Mouse (Mus musculus) limb, embryonic 15.5 days (tissue): ENCODE measurements around the gene Paxx. TPM values are rescaled to one million over a fixed set of nuclear protein-coding genes. Genes with fewer than 3 reads are reported as not detected.

Source experiments
- ATAC-seq: fragments of 200-750 bp; cut with Nextera tagmentation; 2 replicates; pipeline ENCODE4 v1.8.0; 2017; ENCODE audit warnings: low read depth, moderate TSS enrichment; ENCODE audit not compliant: insufficient number of reproducible peaks, low FRiP score, low TSS enrichment
- H3K27ac ChIP-seq: fragments of 300-500 bp; sonication (generic); 2 replicates; pipeline ENCODE4 v1.5.1; 2015; ENCODE audit warnings: moderate library complexity, mild to moderate bottlenecking, inconsistent platforms
- H3K27me3 ChIP-seq: fragments of 300-500 bp; sonication (generic); 2 replicates; pipeline ENCODE4 v1.6.1; 2015; ENCODE audit warnings: inconsistent platforms
- H3K36me3 ChIP-seq: fragments of 300-500 bp; sonication (generic); 2 replicates; pipeline ENCODE4 v1.6.1; 2015; ENCODE audit warnings: inconsistent platforms
- H3K4me1 ChIP-seq: fragments of 300-500 bp; sonication (generic); 2 replicates; pipeline ENCODE4 v1.6.1; 2015; ENCODE audit warnings: inconsistent platforms
- H3K4me2 ChIP-seq: fragments of 300-500 bp; sonication (generic); 2 replicates; pipeline ENCODE4 v1.6.1; 2015; ENCODE audit warnings: mild to moderate bottlenecking, inconsistent platforms
- H3K4me3 ChIP-seq: fragments of 300-500 bp; sonication (generic); 2 replicates; pipeline ENCODE4 v1.5.1; 2015; ENCODE audit warnings: mild to moderate bottlenecking, inconsistent platforms
- H3K9ac ChIP-seq: fragments of 300-500 bp; sonication (generic); 2 replicates; pipeline ENCODE4 v1.6.1; 2015; ENCODE audit warnings: inconsistent platforms
- H3K9me3 ChIP-seq: fragments of 300-500 bp; sonication (generic); 2 replicates; pipeline ENCODE4 v1.6.1; 2016; ENCODE audit warnings: inconsistent platforms
- WGBS: fragments of 180-500 bp; shearing (Covaris S2); methylation state at CpG from one replicate; pipeline ENCODE4 v1.1.7; 2015; 5-methylcytosine and 5-hydroxymethylcytosine counted together
- polyA plus RNA-seq: library from polyadenylated mRNA; unstranded; fragments of >200 nt; fragmentation: Nextera tagmentation; extraction: Ambion mirVana; gene quantifications from 2 replicates; pipeline ENCODE4 v1.2.1, GENCODE M21; 2015

Gene Paxx
- polyA plus RNA-seq, 1 experiment from 2014 or later = 49.9 TPM

- peak overlapping the region; percentile 71 for H3K27ac ChIP-seq
- no peak overlapping the region for H3K4me3 ChIP-seq
- ATAC-seq = no peak
- no peaks in the 10 kb centered on the region for H3K36me3 ChIP-seq
- no peaks in the 10 kb centered on the region for H3K4me1 ChIP-seq
- no peak overlapping the region for H3K4me2 ChIP-seq
- no peaks in the 10 kb centered on the region for H3K27me3 ChIP-seq
- WGBS = 48% methylated on average over 10 of the region's 10 CpGs
- no peak overlapping the region for H3K9ac ChIP-seq
- no peaks in the 10 kb centered on the region for H3K9me3 ChIP-seq
These were observed 18.8 kb upstream of the Paxx start for GRCm38 (mm10) chr2:25479551-25480311.

- Histone ChIP-seq H3K36me3 (no peaks in the 10 kb centered on the region), H3K9ac (no peak overlapping the region), H3K4me2 (no peak overlapping the region), H3K27ac (no peak overlapping the region), H3K9me3 (no peaks in the 10 kb centered on the region), H3K4me3 (no peak overlapping the region), H3K4me1 (no peaks in the 10 kb centered on the region), H3K27me3 (no peaks in the 10 kb centered on the region)
- no peak; the same call in 1 of the 2 replicates for ATAC-seq
- WGBS = 83% methylated on average over 3 of the region's 3 CpGs
These were observed 17.2 kb upstream of the Paxx start for GRCm38 (mm10) chr2:25477967-25478675.

GRCm38 (mm10) chr2:25477541-25477940, 16.6 kb upstream of the Paxx start:
- H3K9me3 ChIP-seq = no peaks in the 10 kb centered on the region
- no peak overlapping the region for H3K4me2 ChIP-seq
- no peak overlapping the region for H3K9ac ChIP-seq
- no peak overlapping the region for H3K27ac ChIP-seq
- H3K36me3 ChIP-seq = no peaks in the 10 kb centered on the region
- ATAC-seq = no peak
- WGBS = 83% methylated on average over 8 of the region's 8 CpGs
- no peaks in the 10 kb centered on the region for H3K27me3 ChIP-seq
- no peak overlapping the region for H3K4me3 ChIP-seq
- H3K4me1 ChIP-seq = no peaks in the 10 kb centered on the region

- H3K9ac ChIP-seq = no peak overlapping the region
- no peak for ATAC-seq
- H3K4me3 ChIP-seq = no peak overlapping the region
- H3K36me3 ChIP-seq = no peaks in the 10 kb centered on the region
- H3K9me3 ChIP-seq = no peaks in the 10 kb centered on the region
- no peaks in the 10 kb centered on the region for H3K27me3 ChIP-seq
- peaks cover 14% of the 10 kb centered on the region for H3K4me1 ChIP-seq
- WGBS = 78% methylated on average over 2 of the region's 2 CpGs
- H3K4me2 ChIP-seq = no peak overlapping the region
- H3K27ac ChIP-seq = no peak overlapping the region
These were observed 11.7 kb upstream of the Paxx start for GRCm38 (mm10) chr2:25472550-25472949.

GRCm38 (mm10) chr2:25469969-25470368, 9.1 kb upstream of the Paxx start, which contains the start of gene Ptgds:
Gene Ptgds, minus strand, starts transcription at chr2:25470046.
- Histone ChIP-seq H3K4me3 (no peak within 1 kb of the TSS), H3K9me3 (no peaks in the 10 kb centered on the region), H3K9ac (no peak within 1 kb of the TSS), H3K4me1 (peaks cover 19% of the 10 kb centered on the region), H3K27ac (no peak within 1 kb of the TSS), H3K4me2 (no peak within 1 kb of the TSS), H3K36me3 (no peaks in the 10 kb centered on the region), H3K27me3 (no peaks in the 10 kb centered on the region)
- ATAC-seq = no peak
- WGBS = 51% methylated on average over 6 of the region's 6 CpGs

GRCm38 (mm10) chr2:25468962-25469915, 8.3 kb upstream of the Paxx start:
- peaks cover 19% of the 10 kb centered on the region for H3K4me1 ChIP-seq
- no peak overlapping the region for H3K9ac ChIP-seq
- 65% methylated on average over 10 of the region's 10 CpGs for WGBS
- H3K4me2 ChIP-seq = no peak overlapping the region
- no peaks in the 10 kb centered on the region for H3K27me3 ChIP-seq
- no peak overlapping the region for H3K4me3 ChIP-seq
- no peaks in the 10 kb centered on the region for H3K9me3 ChIP-seq
- no peak overlapping the region for H3K27ac ChIP-seq
- ATAC-seq = no peak
- no peaks in the 10 kb centered on the region for H3K36me3 ChIP-seq

- Histone ChIP-seq H3K27me3 (no peaks in the 10 kb centered on the region), H3K36me3 (no peaks in the 10 kb centered on the region), H3K4me3 (no peak overlapping the region), H3K9me3 (no peaks in the 10 kb centered on the region), H3K4me2 (no peak overlapping the region), H3K4me1 (peaks cover 19% of the 10 kb centered on the region), H3K9ac (no peak overlapping the region), H3K27ac (no peak overlapping the region)
- no peak for ATAC-seq
- WGBS = 76% methylated on average over 14 of the region's 14 CpGs
These were observed 6.9 kb upstream of the Paxx start for GRCm38 (mm10) chr2:25467606-25468303.

GRCm38 (mm10) chr2:25465816-25466635, 5.1 kb upstream of the Paxx start:
- Histone ChIP-seq H3K27me3 (no peaks in the 10 kb centered on the region), H3K4me2 (no peak overlapping the region), H3K4me1 (peaks cover 30% of the 10 kb centered on the region), H3K9me3 (no peaks in the 10 kb centered on the region), H3K36me3 (no peaks in the 10 kb centered on the region), H3K9ac (no peak overlapping the region), H3K4me3 (no peak overlapping the region), H3K27ac (peak overlapping the region; percentile 22; the same call in 1 of the 2 replicates)
- WGBS = 33% methylated on average over 10 of the region's 10 CpGs
- ATAC-seq = no peak

GRCm38 (mm10) chr2:25465256-25465655, 4.4 kb upstream of the Paxx start:
- H3K4me2 ChIP-seq = no peak overlapping the region
- no peak for ATAC-seq
- H3K4me3 ChIP-seq = no peak overlapping the region
- H3K27me3 ChIP-seq = no peaks in the 10 kb centered on the region
- H3K36me3 ChIP-seq = no peaks in the 10 kb centered on the region
- H3K9me3 ChIP-seq = no peaks in the 10 kb centered on the region
- H3K9ac ChIP-seq = no peak overlapping the region
- peaks cover 33% of the 10 kb centered on the region for H3K4me1 ChIP-seq
- WGBS = 81% methylated on average over 2 of the region's 2 CpGs
- no peak overlapping the region for H3K27ac ChIP-seq

- Histone ChIP-seq H3K9me3 (no peaks in the 10 kb centered on the region), H3K9ac (no peak overlapping the region), H3K36me3 (peaks cover 7% of the 10 kb centered on the region), H3K4me2 (no peak overlapping the region), H3K27ac (no peak overlapping the region), H3K4me1 (peaks cover 38% of the 10 kb centered on the region), H3K4me3 (no peak overlapping the region), H3K27me3 (no peaks in the 10 kb centered on the region)
- WGBS = 85% methylated on average over 3 of the region's 3 CpGs
- ATAC-seq = no peak
These were observed 2.7 kb upstream of the Paxx start for GRCm38 (mm10) chr2:25463630-25464029.
